Mouse (Mus musculus) bone marrow macrophage, adult 2 months (primary cell): ENCODE measurements around the gene Stxbp1.

ENCODE experiments used
- CTCF ChIP-seq: IDR thresholded peaks from 2 replicates; pipeline ENCODE4 v1.5.1; 2012; ENCODE audit warnings: low read depth, mild to moderate bottlenecking, low read length, moderate library complexity
- POLR2A ChIP-seq: IDR thresholded peaks from 2 replicates; pipeline ENCODE4 v1.6.1; 2012; ENCODE audit warnings: mild to moderate bottlenecking, low read depth, low read length, borderline replicate concordance

- TF ChIP-seq POLR2A: no peak
- no peak for TF ChIP-seq CTCF
Measured at GRCm38 (mm10) chr2:32878396-32878795, 31.4 kb upstream of the Stxbp1 start.
